Mouse (Mus musculus) fibroblast of lung, adult 2 months (primary cell): Measurements from ENCODE around the gene Hist1h1d.
"Not testable (repeated sequence)": the region's sequence is repeated elsewhere in the genome, so short reads cannot be mapped to it uniquely, and the experiment has no call there.

ENCODE experiments used
- DNase-seq: peaks from one replicate; pipeline ENCODE4 v3.0.0-alpha.2; 2011; ENCODE audit warnings: low read depth

Gene Hist1h1d

GRCm38 (mm10) chr13:23530181-23530900 is 22.7 kb upstream of the Hist1h1d start:
- DNase-seq, result peak; percentile 59

- peak; percentile 91 for DNase-seq
These were observed 21.9 kb upstream of the Hist1h1d start, which contains the start of gene Hist1h4h for GRCm38 (mm10) chr13:23530901-23531875. TSS of gene Hist1h4h (plus strand) at chr13:23531050.

- no peak for DNase-seq
These were observed 20.6 kb upstream of the Hist1h1d start for GRCm38 (mm10) chr13:23532262-23533075.

DNA sequence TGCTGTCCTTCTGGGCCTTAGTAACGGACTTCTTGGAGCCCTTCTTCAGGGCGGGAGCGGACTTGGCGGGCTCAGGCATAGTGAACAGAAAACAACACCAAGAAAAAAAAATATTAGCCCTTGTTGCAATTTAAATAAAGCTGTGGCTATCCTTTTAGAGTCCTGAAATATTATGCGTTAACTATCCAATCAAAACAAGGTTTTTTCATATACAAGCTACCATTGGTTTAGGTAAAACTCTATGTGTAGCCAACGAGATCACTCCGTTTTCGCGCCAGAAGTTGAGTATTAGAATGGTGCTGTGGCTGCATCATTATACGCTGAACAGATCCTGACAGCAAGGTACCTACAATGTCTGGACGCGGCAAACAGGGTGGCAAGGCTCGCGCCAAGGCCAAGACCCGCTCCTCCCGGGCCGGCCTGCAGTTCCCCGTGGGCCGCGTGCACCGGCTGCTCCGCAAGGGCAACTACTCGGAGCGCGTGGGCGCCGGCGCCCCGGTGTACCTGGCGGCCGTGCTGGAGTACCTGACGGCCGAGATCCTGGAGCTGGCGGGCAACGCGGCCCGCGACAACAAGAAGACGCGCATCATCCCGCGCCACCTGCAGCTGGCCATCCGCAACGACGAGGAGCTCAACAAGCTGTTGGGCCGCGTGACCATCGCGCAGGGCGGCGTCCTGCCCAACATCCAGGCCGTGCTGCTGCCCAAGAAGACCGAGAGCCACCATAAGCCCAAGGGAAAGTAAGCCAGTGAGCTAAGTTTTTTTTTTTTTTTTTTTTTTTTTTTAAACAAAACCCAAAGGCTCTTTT is 19.3 kb upstream of the Hist1h1d start, which contains the start of gene Hist1h2af:
Gene Hist1h2af, plus strand, starts transcription at position 347 of the 808 bp plus-strand sequence.
- not testable (repeated sequence) for DNase-seq

DNA sequence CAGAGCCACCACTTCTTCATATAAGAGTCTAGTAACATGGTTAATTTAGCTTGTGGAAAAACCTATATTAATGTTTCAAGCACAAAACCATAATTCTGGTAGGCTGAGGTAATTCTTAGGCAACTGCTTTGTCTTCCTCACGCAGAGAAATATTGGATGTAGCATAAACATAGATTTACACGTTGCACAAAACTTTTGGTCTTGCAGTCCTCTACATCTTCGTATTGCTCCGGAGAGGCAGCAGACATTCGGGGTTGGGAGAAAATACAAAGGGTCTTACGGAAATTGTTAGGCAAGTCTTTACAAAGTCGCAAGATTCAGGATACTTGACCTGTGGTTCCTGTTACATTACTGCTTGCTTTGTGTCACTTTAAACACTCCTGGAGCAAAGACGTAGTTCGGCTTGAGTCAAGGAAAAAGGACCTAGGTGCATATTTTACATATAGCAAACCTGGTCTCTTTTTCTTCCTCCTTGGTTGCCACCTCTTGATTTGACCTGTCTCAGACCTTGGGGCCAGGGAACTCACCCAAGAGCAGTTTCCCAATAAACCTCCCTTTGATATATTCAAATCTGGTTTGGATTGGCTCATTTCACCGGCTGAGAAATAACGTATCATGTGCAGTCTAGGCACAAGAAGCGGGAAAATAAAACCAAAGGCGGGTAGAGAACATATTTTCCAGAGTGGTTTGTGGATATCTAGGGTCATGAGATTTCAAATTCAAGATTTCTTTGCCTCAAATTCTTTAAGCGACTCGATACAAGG is 18.5 kb upstream of the Hist1h1d start:
- DNase-seq, result no peak

DNA sequence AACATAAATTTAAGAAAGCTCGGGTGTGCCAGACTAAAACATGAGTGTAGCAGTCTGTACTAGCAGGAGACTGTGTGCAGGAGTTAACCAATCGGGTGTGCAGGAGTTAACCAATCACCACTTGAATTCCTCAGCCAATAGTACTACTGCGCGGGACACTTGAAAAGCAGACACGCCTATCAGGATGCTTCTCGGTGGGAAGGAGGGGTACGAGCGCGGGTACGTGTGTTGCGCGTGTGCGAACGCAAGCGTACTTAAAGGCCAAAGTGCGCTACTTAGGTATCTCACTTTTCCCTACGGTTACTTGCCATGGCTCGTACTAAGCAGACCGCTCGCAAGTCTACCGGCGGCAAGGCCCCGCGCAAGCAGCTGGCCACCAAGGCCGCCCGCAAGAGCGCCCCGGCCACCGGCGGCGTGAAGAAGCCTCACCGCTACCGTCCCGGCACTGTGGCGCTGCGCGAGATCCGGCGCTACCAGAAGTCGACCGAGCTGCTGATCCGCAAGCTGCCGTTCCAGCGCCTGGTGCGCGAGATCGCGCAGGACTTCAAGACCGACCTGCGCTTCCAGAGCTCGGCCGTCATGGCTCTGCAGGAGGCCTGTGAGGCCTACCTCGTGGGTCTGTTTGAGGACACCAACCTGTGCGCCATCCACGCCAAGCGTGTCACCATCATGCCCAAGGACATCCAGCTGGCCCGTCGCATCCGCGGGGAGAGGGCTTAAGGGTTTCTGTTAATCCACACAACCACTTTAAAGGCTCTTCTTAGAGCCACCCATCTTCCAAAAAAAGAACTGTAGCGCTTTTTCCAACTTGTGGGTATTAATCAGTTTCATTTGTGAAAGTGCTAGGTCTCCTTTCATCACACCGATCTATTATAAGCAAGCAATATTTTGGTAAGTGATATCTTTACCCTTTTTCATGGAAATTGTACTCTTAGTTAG is 17.7 kb upstream of the Hist1h1d start, which contains the start of gene Hist1h3g:
Gene Hist1h3g, plus strand, starts transcription at position 286 of the 939 bp plus-strand sequence.
- DNase-seq, result peak; percentile 85

DNA sequence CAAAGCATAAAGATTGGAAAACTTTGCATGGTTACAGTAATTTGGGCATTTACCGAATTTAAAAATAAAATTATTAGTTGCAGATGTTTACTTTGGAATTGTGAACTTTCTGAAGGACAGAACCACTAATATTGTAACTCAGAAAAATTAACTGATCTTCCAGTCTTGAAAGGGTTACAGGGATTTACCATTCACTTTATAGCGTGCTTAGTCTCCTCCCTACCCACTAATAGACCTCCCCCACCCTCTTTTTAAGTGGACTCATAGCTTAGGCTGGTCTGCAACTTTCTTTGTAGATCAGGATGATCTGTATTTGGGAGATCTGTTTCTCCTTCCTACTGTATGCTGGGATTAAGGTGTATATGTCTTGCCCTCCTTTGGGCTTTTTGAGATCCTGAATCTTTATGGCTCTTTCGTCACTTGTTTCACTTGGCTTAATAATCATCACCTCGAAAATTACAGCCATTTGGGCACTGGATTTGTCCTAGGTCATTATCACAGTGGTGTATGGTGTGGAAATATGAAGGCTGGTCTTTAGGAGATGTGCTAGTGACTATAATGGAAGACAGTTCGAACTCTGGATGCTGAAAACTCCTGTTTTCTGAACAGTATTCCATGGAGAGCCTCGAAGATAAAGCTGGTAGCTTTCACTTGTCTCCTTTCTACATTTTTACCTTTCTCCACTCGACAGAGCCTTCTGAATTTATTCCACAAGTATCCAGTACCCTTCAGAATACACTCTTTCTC is 16.8 kb upstream of the Hist1h1d start:
- DNase-seq, result no peak

DNA sequence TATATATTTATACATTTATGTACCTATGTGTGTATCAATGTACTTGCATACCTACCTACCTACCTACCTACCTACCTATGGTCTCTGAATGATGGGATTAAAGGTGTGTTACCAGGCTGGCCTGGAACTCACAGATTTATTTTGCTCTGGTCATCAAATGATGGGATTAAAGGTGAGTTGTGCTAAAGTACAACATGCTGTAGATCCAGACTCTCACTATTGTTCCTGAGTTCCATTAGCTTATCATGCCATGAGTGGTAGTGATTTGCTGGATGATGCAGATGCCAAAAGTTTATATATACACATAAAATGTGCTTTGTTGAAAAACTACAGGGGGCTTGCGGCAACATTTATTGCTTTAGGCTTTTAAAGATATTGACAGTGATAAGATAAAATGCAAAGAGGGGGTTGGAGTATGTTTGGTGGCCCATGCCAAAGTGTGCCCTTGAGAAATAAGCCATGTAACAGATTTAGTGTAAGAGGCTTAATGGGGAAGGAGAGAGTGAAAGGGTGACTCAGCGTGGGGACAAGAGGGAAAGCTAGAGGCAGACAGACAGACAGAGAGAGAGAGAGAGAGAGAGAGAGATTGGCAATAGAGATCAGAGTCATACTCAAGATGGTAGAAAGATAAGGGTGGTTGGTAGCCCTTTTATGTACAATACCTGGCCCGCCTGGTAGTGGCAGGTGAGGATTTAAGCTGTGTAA is 15.9 kb upstream of the Hist1h1d start:
- DNase-seq, result no peak

- DNase-seq, result no peak
These were observed 14.8 kb upstream of the Hist1h1d start for GRCm38 (mm10) chr13:23538249-23538648.

GRCm38 (mm10) chr13:23539821-23540220 is 13.2 kb upstream of the Hist1h1d start:
- not testable (repeated sequence) for DNase-seq

- no peak for DNase-seq
These were observed 11.6 kb upstream of the Hist1h1d start for GRCm38 (mm10) chr13:23541497-23541896.

DNA sequence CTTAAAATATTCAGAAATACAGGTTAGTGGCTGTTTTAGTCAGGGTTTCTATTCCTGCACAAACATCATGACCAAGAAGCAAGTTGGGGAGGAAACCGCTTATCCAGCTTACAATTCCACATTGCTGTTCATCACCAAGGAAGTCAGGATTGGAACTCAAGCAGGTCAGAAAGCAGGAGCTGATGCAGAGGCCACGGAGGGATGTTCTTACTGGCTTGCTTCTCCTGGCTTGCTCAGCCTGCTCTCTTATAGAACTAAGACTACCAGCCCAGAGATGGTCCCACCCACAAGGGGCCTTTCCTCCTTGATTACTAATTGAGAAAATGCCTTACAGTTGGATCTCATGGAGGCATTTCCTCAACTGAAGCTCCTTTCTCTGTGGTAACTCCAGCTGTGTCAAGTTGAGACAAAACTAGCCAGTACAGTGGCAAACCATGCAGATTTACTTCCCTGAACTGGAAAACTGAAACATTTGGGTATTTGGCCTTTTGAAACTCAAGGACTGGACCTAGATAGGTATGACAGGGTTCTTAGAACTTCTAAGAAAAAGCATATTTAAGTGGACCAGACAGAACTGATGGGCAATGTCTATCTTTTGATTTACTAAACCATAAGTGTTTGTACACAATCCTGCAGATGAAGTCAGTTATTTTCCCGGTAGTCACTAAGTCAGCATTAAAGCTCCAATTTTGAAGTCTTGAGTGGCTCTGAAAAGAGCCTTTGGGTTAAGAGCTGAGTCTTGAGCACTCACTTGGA is 10.7 kb upstream of the Hist1h1d start:
- not testable (repeated sequence) for DNase-seq

GRCm38 (mm10) chr13:23542999-23543607 is 10.0 kb upstream of the Hist1h1d start, which contains the start of gene Hist1h2bh:
TSS of gene Hist1h2bh (minus strand) at chr13:23543392.
- DNase-seq, result peak; percentile 91

- DNase-seq, result peak; percentile 93
These were observed 8.9 kb upstream of the Hist1h1d start, which contains the start of gene Hist1h3f for GRCm38 (mm10) chr13:23543965-23544786. TSS of gene Hist1h3f (plus strand) at chr13:23544052.

DNA sequence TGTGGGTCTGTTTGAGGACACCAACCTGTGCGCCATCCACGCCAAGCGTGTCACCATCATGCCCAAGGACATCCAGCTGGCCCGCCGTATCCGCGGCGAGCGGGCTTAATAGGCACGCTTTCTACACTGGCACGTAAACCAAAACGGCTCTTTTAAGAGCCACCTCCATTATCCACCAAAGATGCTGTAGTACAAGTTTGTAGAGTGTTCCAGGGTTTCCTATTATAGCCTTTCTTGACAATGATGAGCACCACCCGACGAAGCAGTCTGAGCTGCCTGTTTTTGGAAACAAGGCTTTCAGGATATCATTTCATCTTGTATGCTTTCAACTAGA is 8.3 kb upstream of the Hist1h1d start:
- not testable (repeated sequence) for DNase-seq
